Mouse (Mus musculus): ENCODE data around the gene Thap8.

The Thap8 gene

DNA sequence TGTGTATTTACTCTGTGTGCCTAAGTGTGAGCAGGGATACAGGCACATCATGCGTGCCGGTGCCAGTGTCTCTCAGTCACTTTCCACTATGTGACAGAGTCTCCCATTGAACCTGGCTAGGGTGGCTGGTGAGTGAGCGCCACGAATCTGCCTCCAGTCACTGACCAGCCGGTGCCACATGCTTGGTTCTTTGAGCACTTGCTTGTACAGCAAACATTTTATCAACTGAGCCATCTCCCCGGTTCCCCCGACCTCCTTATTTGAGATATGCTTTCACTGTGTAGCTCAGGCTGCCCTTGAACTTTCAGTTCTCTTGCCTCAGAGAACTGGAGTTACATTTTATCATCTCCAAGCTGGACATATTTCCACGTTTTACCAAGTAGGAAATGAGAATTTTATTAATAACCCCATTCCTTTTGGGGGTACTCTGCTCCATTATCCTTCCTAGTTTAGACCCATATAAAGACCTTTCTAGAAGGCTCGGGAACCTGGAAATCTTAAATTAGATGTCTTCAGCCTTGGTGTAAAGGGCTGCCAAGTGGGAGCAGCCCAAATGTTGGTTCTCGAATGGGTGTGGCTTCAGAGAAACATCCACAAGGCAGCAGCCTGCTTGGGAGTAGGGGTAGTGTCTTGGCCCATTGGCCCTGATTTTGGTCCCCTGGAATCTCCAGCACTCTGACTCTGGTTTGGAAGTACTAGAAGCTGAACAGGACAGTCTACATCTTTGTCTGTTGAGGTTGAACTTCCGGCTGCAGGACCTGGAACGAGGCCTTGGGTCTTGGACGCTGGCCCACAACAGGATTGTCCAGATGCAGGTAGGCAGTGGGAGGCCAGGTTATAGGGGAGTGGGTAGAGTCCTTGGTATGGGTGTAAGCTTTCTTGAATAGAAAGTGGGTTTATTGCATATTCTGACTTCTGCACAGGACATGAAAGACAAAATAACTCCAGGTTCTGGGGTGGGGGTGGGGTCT lies 36.0 kb downstream of the Thap8 start:
- no peak for DNase-seq (ENCODE audit: low spot score in 2 of 2)

DNA sequence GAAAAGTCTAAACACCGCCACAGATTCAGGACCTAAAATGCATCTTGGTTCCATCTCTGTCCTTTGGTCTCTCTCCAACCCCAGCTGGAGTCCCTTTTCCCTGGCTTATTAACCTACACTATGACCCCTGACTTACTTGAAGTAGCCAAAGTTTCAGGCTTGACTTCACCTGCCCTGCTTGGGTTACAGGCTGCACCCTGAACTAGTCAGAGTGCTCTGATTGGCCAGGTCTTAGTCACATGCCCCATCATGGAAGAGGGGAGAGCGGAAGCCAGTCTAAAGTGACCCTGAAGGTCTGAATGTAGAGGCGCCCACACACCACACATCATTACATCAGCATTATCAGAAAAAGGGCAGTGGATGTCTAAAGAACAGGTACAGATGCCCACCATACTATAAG lies 38.2 kb downstream of the Thap8 start:
- no peak for DNase-seq (ENCODE audit: low spot score in 2 of 2)

DNA sequence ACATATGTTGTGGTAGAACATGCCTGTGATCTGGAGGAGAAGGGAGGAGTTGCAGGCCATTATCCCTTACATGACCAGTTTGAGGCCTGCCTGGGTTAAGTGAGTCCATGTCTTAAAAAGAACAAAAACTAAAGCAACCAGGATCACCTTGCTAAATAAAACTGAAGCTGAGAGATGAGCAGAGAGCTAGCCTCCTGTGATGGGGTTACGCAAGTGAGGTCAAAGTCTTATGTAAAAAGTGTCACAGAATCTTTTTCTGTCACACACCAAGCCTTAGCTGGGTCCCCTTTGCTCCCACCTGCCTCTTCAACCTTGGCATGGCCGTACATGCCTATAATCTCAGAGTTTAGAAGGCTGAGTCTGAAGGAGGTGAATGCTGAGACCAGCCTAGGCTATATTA lies 41.1 kb downstream of the Thap8 start:
- no peak for DNase-seq (ENCODE audit: low spot score in 2 of 2)

DNA sequence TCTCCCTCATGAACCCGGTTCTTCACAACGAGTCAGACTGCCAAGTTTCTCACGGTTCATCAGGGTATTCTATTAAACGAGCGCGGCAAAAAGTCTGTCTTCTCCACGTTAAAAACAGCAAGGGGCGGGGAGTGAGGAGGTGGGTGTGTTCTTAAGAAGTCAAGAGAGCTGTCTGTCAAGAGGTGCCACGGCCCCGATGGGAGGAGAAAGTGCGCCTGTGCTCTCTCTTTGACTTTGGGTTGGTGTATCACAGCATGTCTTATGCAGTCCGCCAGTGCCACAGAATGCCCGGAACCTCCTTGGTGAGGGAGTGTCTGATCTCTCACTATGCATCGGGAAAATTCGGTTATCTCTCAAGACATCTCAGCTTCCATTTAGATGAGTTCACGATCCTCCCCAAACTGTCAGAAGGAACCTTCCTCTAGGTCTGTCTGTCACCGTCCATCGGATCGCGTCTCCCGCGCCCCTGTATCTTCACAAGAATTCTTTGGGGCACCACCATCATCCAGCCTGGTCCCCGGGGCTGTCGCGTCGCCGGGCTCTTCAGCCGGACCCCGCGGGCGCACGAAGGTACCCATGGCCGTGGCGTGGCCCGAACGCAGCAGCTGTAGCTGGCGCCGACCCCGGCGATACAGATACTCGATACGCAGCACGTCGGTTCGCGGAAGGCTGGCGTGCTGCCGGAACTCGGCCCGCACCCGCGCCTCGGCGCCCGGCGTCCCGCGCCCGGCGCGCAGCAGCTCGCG lies 41.8 kb downstream of the Thap8 start, which contains the start of gene E130208F15Rik:
TSS of gene E130208F15Rik (plus strand) at position 202 of the 746 bp plus-strand sequence.
- no peak for DNase-seq (ENCODE audit: low spot score in 2 of 2)

DNA sequence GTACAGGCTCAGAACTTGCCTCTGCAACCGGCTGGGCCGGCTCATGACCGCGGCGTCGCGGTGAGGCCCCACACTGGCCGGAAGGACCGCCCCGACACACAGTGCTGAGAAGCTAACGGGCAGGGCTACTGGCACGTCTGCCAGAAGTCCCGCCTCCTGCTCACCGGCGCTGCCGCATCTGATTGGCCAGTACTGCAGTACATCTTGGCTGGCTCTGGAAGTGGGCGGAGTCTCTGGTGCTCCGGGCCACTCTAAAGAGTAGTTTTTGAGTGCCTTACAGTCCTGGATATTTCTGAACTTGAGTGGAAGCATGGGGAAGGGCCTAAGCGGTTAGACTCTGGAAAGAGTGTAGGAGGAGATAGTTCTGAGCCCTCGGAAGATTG lies 42.4 kb downstream of the Thap8 start:
- peak; percentile 87 to 96 for DNase-seq (ENCODE audit: low spot score in 2 of 2)

DNA sequence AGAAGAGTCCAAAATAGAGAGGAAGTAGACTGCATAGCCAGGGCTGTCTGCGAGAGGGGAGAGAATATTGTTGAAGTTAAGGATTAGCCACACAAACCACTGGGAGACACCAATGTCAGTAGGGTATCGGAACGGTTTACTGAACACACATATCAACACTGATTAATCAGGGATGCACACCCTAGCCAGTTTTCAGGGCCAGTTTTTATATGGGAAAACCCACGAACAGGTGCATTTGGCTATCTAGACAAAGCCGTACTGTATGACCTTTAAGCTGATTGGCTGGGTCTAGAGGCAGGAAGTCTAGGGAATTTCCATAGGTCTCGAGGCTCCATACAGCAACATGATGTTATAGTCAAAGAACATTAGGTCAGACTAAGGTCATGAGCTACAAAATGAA lies 43.0 kb downstream of the Thap8 start:
- no peak for DNase-seq (ENCODE audit: low spot score in 2 of 2)

DNA sequence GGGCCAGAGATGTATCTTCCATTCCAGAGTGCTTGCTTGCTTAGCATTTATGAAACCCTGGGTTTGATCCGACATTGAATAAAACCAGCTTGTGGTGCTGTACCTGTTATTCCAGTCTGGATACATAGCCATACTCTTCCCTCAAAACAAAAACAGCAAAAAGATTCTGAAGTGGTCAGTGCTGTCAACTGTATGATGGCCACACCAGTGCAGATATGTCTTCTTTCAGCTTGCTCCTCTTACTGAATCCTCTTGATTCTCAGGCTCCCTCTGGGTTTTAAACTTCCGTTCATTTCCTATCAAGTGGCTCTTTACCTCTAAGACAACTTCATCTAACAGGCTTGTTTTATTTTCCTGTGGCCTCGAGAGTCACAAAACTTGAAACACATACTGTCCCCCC lies 43.9 kb downstream of the Thap8 start, which contains the start of gene Sdhaf1:
TSS of gene Sdhaf1 (minus strand) at position 101 of the 400 bp plus-strand sequence.
- no peak for DNase-seq (ENCODE audit: low spot score in 2 of 2)

DNA sequence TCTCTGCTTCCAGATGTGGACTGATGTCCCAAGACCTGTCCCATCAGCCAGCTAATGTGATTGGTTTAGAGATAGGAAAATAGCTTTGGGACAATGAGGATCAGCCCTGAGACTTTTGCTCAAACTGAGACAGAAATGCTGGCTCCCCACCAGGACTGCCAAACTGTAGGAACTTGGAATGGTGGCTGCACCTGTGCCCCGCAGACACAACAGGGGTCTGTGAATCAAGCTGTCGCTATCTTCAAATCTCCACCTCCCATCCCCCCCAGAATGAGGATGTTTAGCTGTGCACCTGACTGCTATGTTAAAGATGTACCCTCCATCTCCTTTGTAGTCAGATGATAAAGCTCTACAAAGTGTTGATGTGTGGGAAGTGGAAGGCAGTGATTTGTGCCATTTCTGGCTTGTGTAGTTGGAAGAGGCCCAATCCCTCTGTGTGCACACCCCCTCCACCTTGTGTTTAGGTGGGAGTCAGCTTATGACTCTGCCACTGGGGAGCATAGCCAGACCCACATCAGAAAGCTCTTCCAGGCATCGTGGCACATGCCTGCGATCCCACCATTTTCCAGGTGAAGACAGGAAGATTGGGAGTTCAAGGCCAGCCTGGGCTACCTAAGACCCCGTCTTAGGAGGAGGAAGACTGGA lies 44.5 kb downstream of the Thap8 start:
- no peak for DNase-seq (ENCODE audit: low spot score in 2 of 2)

DNA sequence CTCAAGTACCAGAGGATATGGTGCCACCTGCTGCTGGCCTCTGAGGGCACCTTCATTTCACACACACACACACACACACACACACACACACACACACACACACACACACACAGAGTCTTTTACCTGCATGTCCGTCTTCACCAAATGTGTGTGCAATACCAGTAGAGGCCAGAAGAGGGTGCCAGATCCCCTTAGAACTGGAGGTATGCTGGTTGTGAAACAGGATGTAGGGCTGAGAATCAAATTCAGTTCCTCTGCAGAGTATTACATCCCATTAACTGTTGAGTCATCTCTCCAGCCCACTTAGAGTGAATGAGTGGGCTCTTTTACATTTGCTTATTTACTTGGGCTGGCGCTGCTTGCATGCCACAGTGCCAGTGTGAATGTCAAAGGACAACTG lies 45.5 kb downstream of the Thap8 start:
- DNase-seq (ENCODE audit: low spot score in 2 of 2), result peak in 1 of 2 experiments; percentile 62

DNA sequence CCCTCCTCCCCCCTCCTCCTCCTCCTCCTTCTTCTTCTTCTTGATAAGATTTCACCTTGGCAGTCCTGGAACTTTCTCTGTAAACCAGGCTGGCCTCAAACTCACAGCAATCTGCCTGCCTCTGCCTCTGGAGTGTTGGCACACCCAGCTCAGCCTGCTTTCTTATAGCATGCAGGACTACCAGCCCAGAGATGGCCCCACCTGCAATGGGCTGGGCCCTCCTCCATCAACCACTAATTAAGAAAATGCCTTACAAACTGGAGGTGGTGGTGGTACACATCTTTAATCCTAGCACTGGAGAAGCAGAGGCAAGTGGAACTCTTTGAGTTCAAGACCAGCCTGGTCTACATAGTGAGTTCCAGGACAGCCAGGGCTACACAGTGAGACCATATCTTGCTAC lies 46.5 kb downstream of the Thap8 start:
- DNase-seq (ENCODE audit: low spot score in 2 of 2), result no peak

DNA sequence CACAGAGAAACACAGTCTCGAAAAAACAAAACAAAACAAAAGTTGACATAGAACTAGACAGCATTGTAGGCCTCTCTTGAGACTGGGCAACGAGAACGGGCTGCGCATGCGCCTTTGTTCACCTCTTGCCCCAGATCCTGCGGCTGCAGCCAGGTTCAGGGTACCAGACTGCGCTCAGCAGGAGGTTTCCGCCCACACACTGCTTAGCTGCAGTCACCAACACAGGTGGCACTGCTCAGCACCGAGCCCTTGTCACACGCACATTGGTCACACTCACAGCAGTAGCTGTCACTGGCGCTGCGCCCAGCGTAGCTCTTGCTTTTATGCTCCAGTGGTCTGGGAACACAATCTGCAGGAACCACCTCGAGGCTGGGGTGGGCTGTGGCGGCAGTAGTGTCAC lies 47.2 kb downstream of the Thap8 start:
- peak in 1 of 2 experiments; percentile 77 for DNase-seq (ENCODE audit: low spot score in 2 of 2)

DNA sequence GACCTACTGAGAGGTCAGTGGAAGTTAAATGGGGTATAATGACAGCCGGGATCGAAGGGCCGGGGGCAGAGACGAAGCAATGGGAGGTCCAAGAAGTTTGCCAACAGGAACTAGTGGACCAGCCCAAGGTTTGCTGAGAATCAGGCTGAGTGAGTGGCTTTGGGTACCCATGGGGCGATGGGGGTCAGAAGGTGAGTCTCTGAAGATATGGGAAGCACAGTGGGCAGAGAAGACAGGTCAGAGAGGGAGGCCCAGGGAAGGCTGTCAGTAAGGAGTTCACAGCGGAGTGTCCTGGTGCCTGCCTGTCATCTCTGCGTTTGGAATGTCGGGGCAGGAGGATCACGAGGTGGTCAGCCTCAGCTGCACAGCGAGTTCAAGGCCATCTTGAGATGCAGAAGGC lies 48.5 kb downstream of the Thap8 start:
- DNase-seq (ENCODE audit: low spot score in 2 of 2), result no peak

DNA sequence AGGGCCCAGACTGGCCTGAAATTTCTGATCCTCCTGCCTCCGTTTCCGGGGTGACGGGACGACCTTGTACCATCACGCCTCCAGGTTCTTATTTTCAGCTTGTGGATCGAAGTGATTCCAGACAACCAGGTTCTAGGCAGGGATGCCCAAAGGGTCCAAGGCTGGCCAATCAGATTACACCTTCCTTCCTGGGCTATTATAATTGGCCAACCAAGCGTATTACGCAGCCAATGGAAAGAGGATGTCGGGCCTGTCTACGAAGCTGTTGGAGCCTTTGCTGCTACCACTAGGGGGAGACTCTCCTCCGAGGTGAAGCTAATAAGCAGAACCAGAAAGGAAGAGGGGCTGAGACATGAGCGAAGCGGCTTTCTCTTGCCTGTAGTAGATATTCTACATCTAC lies 52.0 kb downstream of the Thap8 start:
- DNase-seq (ENCODE audit: low spot score in 2 of 2), result peak; percentile 69 to 88

DNA sequence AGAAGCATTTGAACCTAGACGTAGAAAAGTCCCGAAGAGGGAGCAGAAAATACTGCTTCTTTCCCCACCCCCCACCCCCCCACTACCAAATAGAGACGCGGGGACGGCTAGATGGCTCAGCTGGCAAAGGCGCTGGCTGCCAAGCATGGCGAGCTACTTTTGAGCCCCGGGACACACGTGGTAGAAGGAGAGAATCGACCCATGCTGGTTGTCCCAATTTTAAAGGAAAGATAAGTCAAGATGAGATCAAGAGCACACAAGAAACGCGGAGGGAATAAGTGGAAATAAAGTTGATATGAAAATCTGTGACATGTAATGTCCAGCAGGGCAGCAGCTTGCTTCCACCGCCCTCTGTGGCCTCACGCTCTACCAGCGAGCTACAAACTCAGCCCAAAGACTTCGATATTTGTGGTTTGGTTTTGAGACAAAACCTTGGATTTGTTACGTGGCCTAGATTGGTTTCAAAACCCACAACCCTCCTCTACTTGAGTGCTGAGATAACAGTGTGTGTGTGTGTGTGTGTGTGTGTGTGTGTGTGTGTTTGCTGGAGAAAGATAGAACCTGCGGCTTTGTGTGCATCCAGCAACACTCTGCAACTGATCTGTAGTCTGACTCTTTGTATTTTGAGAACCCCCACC lies 52.8 kb downstream of the Thap8 start:
- no peak for DNase-seq (ENCODE audit: low spot score in 2 of 2)

DNA sequence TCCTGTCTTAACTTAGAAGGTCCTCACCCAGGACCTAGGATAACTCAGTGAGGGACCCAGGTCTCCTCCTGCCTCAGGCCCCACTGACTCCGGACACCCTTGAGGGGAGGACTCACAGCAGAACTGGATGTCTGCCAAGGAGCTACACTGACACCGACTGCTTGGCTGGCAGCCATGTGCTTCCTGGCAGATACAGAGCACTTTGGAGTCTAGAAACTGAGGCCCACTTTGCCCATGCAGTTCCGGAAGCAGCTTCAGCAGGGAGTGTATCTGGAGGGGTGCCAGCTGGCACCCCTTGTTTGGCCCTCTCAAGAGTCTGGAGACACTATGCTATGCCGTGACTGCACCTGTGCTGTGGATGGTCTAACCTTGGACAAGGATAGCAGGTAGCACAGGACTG lies 53.5 kb downstream of the Thap8 start:
- peak; percentile 62 to 84 for DNase-seq (ENCODE audit: low spot score in 2 of 2)

DNA sequence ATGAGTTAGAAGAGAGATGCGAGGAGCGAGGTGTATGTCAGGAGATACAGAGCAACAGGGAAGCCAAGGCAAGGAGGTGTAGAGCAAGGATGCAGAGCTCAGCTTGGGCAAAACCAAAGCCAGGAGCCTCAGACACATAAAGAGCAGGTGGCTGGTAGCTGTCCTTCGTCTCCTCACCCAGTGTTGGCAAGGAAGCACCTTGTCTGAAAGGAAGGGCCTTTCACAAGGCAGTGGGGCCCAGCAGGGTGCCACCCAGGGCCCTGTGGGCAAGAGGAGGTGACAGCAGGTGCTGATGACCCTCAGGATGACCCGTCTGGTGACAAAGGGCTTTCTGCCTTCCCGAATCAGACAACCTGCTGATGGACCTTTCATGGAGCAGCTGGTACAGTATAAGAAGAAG lies 54.7 kb downstream of the Thap8 start:
- no peak for DNase-seq (ENCODE audit: low spot score in 2 of 2)

DNA sequence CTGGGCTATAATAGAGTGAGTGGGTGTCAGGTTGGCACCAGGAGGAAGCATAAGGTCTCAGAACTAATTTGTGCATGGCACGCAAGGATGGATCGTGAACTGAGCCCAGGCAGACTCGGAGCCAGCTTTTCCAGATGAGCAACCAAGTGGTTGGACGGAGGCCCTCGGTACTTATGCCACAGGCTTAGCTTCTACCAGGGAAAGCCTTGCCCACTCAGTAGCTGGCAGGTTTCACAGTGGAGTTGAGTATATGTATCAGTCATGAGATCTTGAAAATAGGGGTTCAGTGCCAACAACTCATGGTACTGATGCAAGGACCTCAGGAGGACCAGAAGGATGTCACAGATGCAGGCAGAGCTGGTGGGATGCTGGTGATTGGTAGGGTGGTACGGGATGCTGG lies 55.8 kb downstream of the Thap8 start:
- DNase-seq (ENCODE audit: low spot score in 2 of 2), result peak in 1 of 2 experiments; percentile 65

DNA sequence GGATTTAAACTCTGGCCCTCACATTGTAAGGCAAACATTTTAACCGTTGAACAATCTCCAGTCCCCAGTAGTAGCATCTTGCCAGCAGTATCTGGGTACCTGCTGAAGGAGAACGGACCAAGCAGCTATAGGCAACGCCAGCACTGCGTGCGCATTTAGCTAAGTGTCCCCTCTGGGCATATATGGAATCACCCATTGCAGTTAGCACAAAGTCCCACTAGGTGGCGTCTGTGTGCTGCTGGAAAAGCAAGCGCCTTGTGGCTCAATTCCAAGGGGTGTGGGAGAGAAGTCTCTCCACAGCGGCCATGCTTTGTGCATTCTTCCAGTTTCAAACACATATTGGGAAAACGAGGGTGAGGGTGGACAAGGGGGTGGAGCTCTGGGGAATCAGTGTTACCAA lies 56.5 kb downstream of the Thap8 start:
- DNase-seq (ENCODE audit: low spot score in 2 of 2), result peak; percentile 90 to 95

DNA sequence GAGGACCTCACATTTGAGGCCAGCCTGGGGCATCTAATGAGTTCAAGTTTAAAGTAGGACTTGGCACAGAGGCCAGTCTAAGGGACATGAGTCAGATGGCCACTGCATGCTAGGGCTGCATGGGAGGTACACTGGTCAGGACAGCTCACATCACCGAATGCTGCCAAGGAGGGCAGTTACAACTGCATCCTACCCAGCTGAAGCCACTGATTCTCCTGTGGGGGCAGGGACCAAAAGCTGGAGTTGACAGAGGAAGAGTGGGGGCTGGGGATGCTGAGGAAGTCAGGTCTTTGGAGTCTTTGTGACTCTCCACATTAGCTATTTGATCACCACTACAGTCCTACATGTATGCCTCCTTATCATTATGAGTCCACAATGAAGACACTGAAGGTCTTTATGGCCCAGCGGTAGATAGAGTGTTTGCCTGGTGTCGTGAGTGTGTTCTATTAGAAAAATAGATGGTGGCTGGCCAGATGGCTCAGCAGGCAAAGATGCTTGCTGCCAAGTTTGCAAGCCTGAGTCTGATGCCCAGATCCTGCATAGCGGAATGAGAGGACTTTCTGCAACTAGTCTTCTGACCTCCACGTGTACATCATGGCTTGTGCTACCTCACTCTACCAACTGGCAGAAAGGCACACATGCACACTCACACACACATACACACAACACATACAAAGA lies 59.7 kb downstream of the Thap8 start:
- DNase-seq (ENCODE audit: low spot score in 2 of 2), result peak in 1 of 2 experiments; percentile 69

Measured in cerebellum, postnatal 4 days (tissue).